Mouse (Mus musculus) heart, embryonic 10.5 days (tissue): ENCODE results near the gene Kpna3. TPM values are rescaled to one million over a fixed set of nuclear protein-coding genes. Genes with fewer than 3 reads are reported as not detected.

Source experiments
- DNase-seq: peaks from one replicate; pipeline ENCODE4 v3.0.0-alpha.2; 2017; ENCODE audit warnings: low spot score
- H3K27ac ChIP-seq: fragments of 300-500 bp; sonication (generic); 2 replicates; pipeline ENCODE4 v1.5.1; 2016; ENCODE audit warnings: mild to moderate bottlenecking
- H3K27me3 ChIP-seq: fragments of 300-500 bp; sonication (generic); 2 replicates; pipeline ENCODE4 v1.6.1; 2016; ENCODE audit warnings: mild to moderate bottlenecking; ENCODE audit not compliant: poor library complexity, insufficient read depth, severe bottlenecking
- H3K36me3 ChIP-seq: fragments of 300-500 bp; sonication (generic); 2 replicates; pipeline ENCODE4 v1.6.1; 2016; ENCODE audit warnings: mild to moderate bottlenecking, moderate library complexity
- H3K4me1 ChIP-seq: fragments of 300-500 bp; sonication (generic); 2 replicates; pipeline ENCODE4 v1.6.1; 2016; ENCODE audit warnings: mild to moderate bottlenecking
- H3K4me3 ChIP-seq: fragments of 300-500 bp; sonication (generic); 2 replicates; pipeline ENCODE4 v1.5.1; 2016; ENCODE audit warnings: mild to moderate bottlenecking, moderate library complexity
- H3K9me3 ChIP-seq: fragments of 300-500 bp; sonication (generic); 2 replicates; pipeline ENCODE4 v1.6.1; 2016; ENCODE audit warnings: mild to moderate bottlenecking, moderate library complexity
- WGBS: fragments of 180-500 bp; shearing (Covaris S2); methylation state at CpG from one replicate; pipeline ENCODE4 v1.1.7; 2016; 5-methylcytosine and 5-hydroxymethylcytosine counted together
- polyA plus RNA-seq: library from polyadenylated mRNA; unstranded; fragments of >200 nt; fragmentation: Nextera tagmentation; extraction: Ambion mirVana; gene quantifications from 2 replicates; pipeline ENCODE4 v1.2.1, GENCODE M21; 2016

Kpna3 gene
- polyA plus RNA-seq, 1 experiment from 2014 or later: 53.1 TPM

- Histone ChIP-seq H3K4me1 (peaks cover 11% of the 10 kb centered on the region), H3K27ac (no peak overlapping the region), H3K9me3 (no peaks in the 10 kb centered on the region), H3K36me3 (peaks cover 17% of the 10 kb centered on the region), H3K4me3 (no peak overlapping the region), H3K27me3 (no peaks in the 10 kb centered on the region)
- 91% methylated on average over 2 of the region's 2 CpGs for WGBS
- no peak for DNase-seq
These were observed 75.9 kb downstream of the Kpna3 start for GRCm38 (mm10) chr14:61363734-61364133.

DNA sequence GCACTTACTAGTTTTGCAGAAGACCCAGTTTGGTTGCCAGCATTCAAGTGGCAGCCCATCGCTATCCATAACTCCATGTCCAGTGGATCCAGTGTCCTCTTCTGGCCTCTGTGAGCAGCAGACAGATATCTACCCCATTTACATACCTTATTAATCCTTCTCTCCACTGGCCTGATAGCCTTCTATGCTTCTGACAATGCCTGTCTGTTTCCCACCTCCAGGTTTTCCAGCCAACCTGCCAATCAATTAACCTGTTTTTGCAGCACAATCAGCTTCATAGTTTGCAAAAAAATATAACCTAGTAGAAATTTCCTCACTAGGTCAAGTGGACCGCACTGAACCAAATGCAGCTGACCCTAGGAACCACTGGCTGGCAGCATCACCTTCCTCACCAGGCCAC is 77.4 kb downstream of the Kpna3 start:
- Histone ChIP-seq H3K9me3 (no peaks in the 10 kb centered on the region), H3K27me3 (no peaks in the 10 kb centered on the region), H3K27ac (no peak overlapping the region), H3K4me3 (no peak overlapping the region), H3K36me3 (peaks cover 13% of the 10 kb centered on the region), H3K4me1 (peaks cover 11% of the 10 kb centered on the region)
- no peak for DNase-seq
- 96% methylated on average over 2 of the region's 2 CpGs for WGBS

GRCm38 (mm10) chr14:61360981-61361511 is 78.6 kb downstream of the Kpna3 start:
- no peak for DNase-seq
- Histone ChIP-seq H3K9me3 (no peaks in the 10 kb centered on the region), H3K27me3 (no peaks in the 10 kb centered on the region), H3K27ac (peak overlapping the region; percentile 91; the same call in 1 of the 2 replicates), H3K36me3 (0 out of 2 replicates have a peak, but pooled peaks cover 4% of the 10 kb centered on the region), H3K4me3 (peak overlapping the region; percentile 76), H3K4me1 (peaks cover 11% of the 10 kb centered on the region)
- WGBS: 61% methylated on average over 3 of the region's 3 CpGs

GRCm38 (mm10) chr14:61360131-61360980 is 79.3 kb downstream of the Kpna3 start, which contains the start of gene Ebpl:
Gene Ebpl, minus strand, starts transcription at chr14:61360439.
- peaks cover 2% of the 10 kb centered on the region; the same call in 1 of the 2 replicates for H3K36me3 ChIP-seq
- peaks cover 11% of the 10 kb centered on the region for H3K4me1 ChIP-seq
- 1% methylated on average over 40 of the region's 40 CpGs for WGBS
- H3K27me3 ChIP-seq: no peaks in the 10 kb centered on the region
- no peaks in the 10 kb centered on the region for H3K9me3 ChIP-seq
- DNase-seq: peak; percentile 94
- H3K4me3 ChIP-seq: peak within 1 kb of the TSS; percentile 76
- peak within 1 kb of the TSS; percentile 91 for H3K27ac ChIP-seq

DNA sequence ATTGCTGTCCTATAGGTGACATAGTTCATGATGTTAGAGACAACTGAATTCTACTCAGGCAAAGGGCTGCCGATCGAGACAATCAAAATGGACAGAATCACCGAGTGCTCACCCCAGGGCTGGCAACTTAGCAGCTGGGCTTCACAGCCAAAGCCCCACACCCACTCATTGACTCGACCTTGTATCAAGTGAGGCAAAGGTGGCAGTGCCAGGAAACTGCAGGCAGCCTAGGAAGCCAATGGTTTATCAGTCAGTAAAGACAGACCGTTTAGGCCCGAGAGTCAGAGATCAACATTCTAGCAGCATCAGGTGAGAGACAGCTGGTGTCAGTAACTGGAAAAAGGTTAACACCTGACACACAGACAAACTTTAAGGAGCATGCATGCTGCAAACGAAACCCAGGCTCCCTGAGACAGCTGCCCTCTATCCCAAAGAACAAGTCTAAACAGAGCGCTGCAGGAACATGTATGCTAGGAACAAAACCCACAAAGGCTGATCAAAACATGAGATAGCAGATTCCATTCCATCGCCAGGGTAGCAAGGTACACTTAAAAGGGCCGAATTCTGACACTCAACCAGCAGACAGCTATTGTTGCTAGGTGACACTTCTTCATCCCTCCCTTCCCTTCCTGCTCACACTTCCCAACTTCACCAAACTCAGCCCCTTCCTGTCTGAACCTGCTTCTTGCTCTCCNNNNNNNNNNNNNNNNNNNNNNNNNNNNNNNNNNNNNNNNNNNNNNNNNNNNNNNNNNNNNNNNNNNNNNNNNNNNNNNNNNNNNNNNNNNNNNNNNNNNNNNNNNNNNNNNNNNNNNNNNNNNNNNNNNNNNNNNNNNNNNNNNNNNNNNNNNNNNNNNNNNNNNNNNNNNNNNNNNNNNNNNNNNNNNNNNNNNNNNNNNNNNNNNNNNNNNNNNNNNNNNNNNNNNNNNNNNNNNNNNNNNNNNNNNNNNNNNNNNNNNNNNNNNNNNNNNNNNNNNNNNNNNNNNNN is 85.1 kb downstream of the Kpna3 start:
- Histone ChIP-seq H3K27ac (no peak overlapping the region; the same call in 1 of the 2 replicates), H3K4me1 (peaks cover 15% of the 10 kb centered on the region), H3K27me3 (no peaks in the 10 kb centered on the region), H3K36me3 (no peaks in the 10 kb centered on the region; the same call in 1 of the 2 replicates), H3K9me3 (no peaks in the 10 kb centered on the region), H3K4me3 (no peak overlapping the region)
- DNase-seq: no peak
- WGBS: 61% methylated on average over 10 of the region's 10 CpGs

DNA sequence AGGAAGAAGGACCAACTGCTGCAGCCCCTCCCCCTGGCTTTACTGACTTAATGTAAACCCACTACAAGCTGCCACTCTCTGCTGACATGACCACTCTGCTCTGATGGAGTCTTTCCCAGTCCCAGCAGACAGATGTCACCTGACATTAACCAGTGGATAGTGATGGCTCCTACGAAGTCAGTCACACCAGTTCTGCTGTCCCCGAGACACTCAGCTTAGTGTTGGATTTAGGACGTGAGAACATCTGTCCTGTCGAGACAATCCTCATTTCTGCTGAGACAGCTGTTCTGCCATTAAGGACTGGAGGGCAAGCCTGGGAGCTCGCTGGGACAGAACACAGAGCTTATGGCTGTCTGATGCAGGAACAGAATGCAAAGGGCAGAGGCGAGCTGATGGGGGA is 88.9 kb downstream of the Kpna3 start:
- DNase-seq: no peak
- H3K4me1 ChIP-seq: peaks cover 23% of the 10 kb centered on the region
- no peaks in the 10 kb centered on the region for H3K9me3 ChIP-seq
- no peak overlapping the region for H3K4me3 ChIP-seq
- H3K27me3 ChIP-seq: no peaks in the 10 kb centered on the region
- H3K36me3 ChIP-seq: no peaks in the 10 kb centered on the region; the same call in 1 of the 2 replicates
- no peak overlapping the region for H3K27ac ChIP-seq
- WGBS: 40% methylated on average over 6 of the region's 6 CpGs

DNA sequence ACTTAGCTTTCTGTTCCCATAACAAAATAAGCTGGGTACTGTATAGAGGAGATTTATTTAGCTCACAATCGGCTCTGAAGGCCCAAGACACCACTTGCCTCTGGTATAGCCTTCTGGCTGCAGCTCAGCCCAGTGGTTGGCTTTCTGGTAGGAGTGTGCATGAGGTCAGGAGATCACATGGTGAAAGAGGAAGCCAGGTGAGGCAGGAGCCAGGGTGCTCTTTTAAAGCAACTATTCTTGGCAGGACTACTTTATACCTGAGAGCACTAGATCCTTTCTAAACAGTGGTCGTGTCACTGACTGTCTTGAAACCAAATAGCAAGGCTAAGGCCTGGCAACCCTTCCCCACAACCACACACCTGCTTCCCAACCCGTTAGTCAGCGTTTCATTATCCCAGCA is 89.8 kb downstream of the Kpna3 start:
- H3K36me3 ChIP-seq: no peaks in the 10 kb centered on the region
- H3K27ac ChIP-seq: no peak overlapping the region
- WGBS: 89% methylated on average over 4 of the region's 4 CpGs
- H3K4me3 ChIP-seq: no peak overlapping the region
- H3K27me3 ChIP-seq: no peaks in the 10 kb centered on the region
- H3K4me1 ChIP-seq: peaks cover 23% of the 10 kb centered on the region
- no peaks in the 10 kb centered on the region for H3K9me3 ChIP-seq
- no peak for DNase-seq

GRCm38 (mm10) chr14:61346827-61347698 is 92.6 kb downstream of the Kpna3 start:
- H3K36me3 ChIP-seq: no peaks in the 10 kb centered on the region
- no peaks in the 10 kb centered on the region for H3K27me3 ChIP-seq
- no peak overlapping the region for H3K27ac ChIP-seq
- WGBS: 82% methylated on average over 10 of the region's 10 CpGs
- no peaks in the 10 kb centered on the region for H3K9me3 ChIP-seq
- no peak for DNase-seq
- no peak overlapping the region for H3K4me3 ChIP-seq
- peaks cover 19% of the 10 kb centered on the region for H3K4me1 ChIP-seq

GRCm38 (mm10) chr14:61344590-61344989 is 95.1 kb downstream of the Kpna3 start:
- Histone ChIP-seq H3K36me3 (no peaks in the 10 kb centered on the region), H3K4me1 (peaks cover 18% of the 10 kb centered on the region; the same call in 1 of the 2 replicates), H3K27me3 (no peaks in the 10 kb centered on the region), H3K27ac (no peak overlapping the region), H3K4me3 (no peak overlapping the region), H3K9me3 (no peaks in the 10 kb centered on the region)
- peak; percentile 68 for DNase-seq
- WGBS: 61% methylated on average over 5 of the region's 5 CpGs

DNA sequence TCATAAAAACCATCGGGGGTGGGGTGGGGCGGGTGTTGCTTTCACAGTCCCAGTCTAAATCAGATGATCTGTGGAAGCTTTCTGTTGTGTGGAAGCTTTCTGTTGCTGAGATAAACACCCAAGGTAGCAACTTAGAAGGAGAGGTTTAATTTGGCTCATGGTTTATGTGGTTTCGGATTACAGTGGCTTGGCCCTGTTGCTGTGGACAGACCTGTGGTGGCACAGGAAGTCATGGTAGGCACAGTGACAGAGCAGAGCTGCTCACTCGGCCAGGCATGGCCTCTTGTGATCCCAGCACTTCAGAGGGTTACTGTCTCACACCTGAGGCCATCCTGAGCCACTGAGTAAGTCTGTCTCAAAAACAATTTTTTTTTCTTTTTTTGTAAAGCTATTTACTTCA is 100.3 kb downstream of the Kpna3 start:
- Histone ChIP-seq H3K27ac (no peak overlapping the region), H3K4me3 (no peak overlapping the region), H3K27me3 (no peaks in the 10 kb centered on the region), H3K36me3 (no peaks in the 10 kb centered on the region), H3K4me1 (0 out of 2 replicates have a peak, but pooled peaks cover 5% of the 10 kb centered on the region), H3K9me3 (no peaks in the 10 kb centered on the region)
- DNase-seq: no peak
- WGBS: 76% methylated on average over 4 of the region's 4 CpGs

DNA sequence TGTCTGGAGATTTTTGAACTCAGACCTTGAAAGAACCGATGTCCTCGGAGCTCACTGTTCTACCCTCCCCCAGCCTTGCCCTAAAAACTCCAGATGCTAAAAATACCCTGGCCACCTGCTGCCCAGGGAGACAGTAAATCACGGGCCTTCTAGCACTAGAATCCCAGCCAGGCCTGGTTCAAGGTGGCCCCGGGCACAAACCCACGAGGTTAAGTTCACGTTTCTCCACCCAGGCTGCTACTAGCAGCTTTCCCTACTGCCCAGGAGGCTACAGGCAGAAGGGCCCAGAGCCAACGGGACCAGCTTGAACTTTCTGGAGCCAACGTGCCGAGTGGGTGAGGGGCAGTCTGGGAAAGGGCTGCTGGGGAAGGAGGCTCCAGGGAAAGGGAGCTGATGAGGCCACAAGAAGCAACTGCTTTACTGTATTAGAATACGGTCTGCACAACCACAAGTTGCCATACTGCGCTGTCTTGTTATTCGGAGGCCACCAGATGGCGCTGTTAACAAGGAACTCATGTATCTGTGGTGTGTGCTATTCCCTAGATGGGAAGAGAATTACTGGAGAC is 108.6 kb downstream of the Kpna3 start:
- Histone ChIP-seq H3K27ac (peak overlapping the region; percentile 79), H3K4me1 (peaks cover 24% of the 10 kb centered on the region), H3K4me3 (peak overlapping the region; percentile 32), H3K27me3 (no peaks in the 10 kb centered on the region), H3K36me3 (no peaks in the 10 kb centered on the region), H3K9me3 (no peaks in the 10 kb centered on the region)
- 20% methylated on average over 13 of the region's 13 CpGs for WGBS
- DNase-seq: peak; percentile 90
